Mouse (Mus musculus) thymus, adult 2 months (tissue): Measurements from ENCODE around the gene Lmx1a.

ENCODE experiments used
- CTCF ChIP-seq: fragments of 200-500 bp; IDR thresholded peaks from 2 replicates; pipeline ENCODE4 v1.5.1; 2012; ENCODE audit warnings: mild to moderate bottlenecking, control low read depth, low read length, moderate library complexity, borderline replicate concordance; ENCODE audit not compliant: control insufficient read depth, poor library complexity, insufficient read depth; ENCODE audit errors: extremely low read depth
- POLR2A ChIP-seq: fragments of 200-500 bp; IDR thresholded peaks from 2 replicates; pipeline ENCODE4 v1.6.1; 2012; ENCODE audit warnings: mild to moderate bottlenecking, low read length, control low read depth, moderate library complexity; ENCODE audit not compliant: control insufficient read depth, poor library complexity, insufficient read depth; ENCODE audit errors: extremely low read depth

GRCm38 (mm10) chr1:167736793-167737192 is 47.8 kb downstream of the Lmx1a start:
- TF ChIP-seq CTCF (no peak), POLR2A (no peak)
